Mouse (Mus musculus) kidney, adult 9 months (tissue): ENCODE data around the gene T2.
"Not testable (repeated sequence)": the region's sequence is repeated elsewhere in the genome, so short reads cannot be mapped to it uniquely, and the experiment has no call there.

ENCODE experiments used
- DNase-seq: peaks from one replicate; pipeline ENCODE4 v3.0.0; 2022

T2 gene

GRCm38 (mm10) chr17:8355692-8356091 lies at the start of gene T2:
TSS of gene T2 (plus strand) at chr17:8355992.
- no peak for DNase-seq

GRCm38 (mm10) chr17:8310838-8311614 lies 44.8 kb upstream of the T2 start, which contains the start of gene Sft2d1:
TSS of gene Sft2d1 (plus strand) at chr17:8311102.
- peak; percentile 98 for DNase-seq

GRCm38 (mm10) chr17:8311751-8312150 lies 44.0 kb upstream of the T2 start:
- DNase-seq = peak; percentile 48

- peak; percentile 83 for DNase-seq
Observed at GRCm38 (mm10) chr17:8313976-8314375, 41.8 kb upstream of the T2 start.

- peak; percentile 50 for DNase-seq
Observed at GRCm38 (mm10) chr17:8316251-8316650, 39.5 kb upstream of the T2 start.

GRCm38 (mm10) chr17:8326877-8327276 lies 28.9 kb upstream of the T2 start:
- DNase-seq = not testable (repeated sequence)

- no peak for DNase-seq
Observed at GRCm38 (mm10) chr17:8328511-8329174, 27.1 kb upstream of the T2 start.

GRCm38 (mm10) chr17:8330602-8331001 lies 25.2 kb upstream of the T2 start:
- DNase-seq = no peak

- DNase-seq = not testable (repeated sequence)
Observed at GRCm38 (mm10) chr17:8337159-8337558, 18.6 kb upstream of the T2 start, which contains the start of gene Prr18. TSS of gene Prr18 (plus strand) at chr17:8337459.

GRCm38 (mm10) chr17:8339666-8340374 lies 16.0 kb upstream of the T2 start:
- no peak for DNase-seq

- DNase-seq = no peak
Observed at GRCm38 (mm10) chr17:8340407-8341359, 15.1 kb upstream of the T2 start.

GRCm38 (mm10) chr17:8341360-8341963 lies 14.3 kb upstream of the T2 start:
- no peak for DNase-seq

- DNase-seq = no peak
Observed at GRCm38 (mm10) chr17:8342706-8343105, 13.1 kb upstream of the T2 start.

GRCm38 (mm10) chr17:8343416-8343815 lies 12.4 kb upstream of the T2 start:
- DNase-seq = peak; percentile 86

GRCm38 (mm10) chr17:8347765-8348285 lies 8.0 kb upstream of the T2 start:
- no peak for DNase-seq

GRCm38 (mm10) chr17:8348941-8349340 lies 6.9 kb upstream of the T2 start:
- no peak for DNase-seq

- DNase-seq = no peak
Observed at GRCm38 (mm10) chr17:8351088-8351487, 4.7 kb upstream of the T2 start.

GRCm38 (mm10) chr17:8357498-8357897 lies 1.7 kb downstream of the T2 start:
- no peak for DNase-seq

GRCm38 (mm10) chr17:8360876-8361275 lies 5.1 kb downstream of the T2 start:
- DNase-seq = no peak

GRCm38 (mm10) chr17:8361281-8362103 lies 5.7 kb downstream of the T2 start:
- DNase-seq = no peak
